Mouse (Mus musculus) forebrain, embryonic 11.5 days (tissue): ENCODE results near the gene Atp1a2. TPM values are rescaled to one million over a fixed set of nuclear protein-coding genes. Genes with fewer than 3 reads are reported as not detected.

ENCODE experiments used
- ATAC-seq: fragments of 200-750 bp; cut with Nextera tagmentation; replicated peaks from 2 replicates; pipeline ENCODE4 v1.8.0; 2017; ENCODE audit warnings: moderate TSS enrichment; ENCODE audit not compliant: low FRiP score
- DNase-seq: peaks from one replicate; pipeline ENCODE4 v3.0.0-alpha.2; 2017; ENCODE audit warnings: low spot score
- H3K27ac ChIP-seq: fragments of 300-500 bp; sonication (generic); 2 replicates; pipeline ENCODE4 v1.5.1; 2014; ENCODE audit warnings: low read depth, low read length
- H3K27me3 ChIP-seq: fragments of 300-500 bp; sonication (generic); 2 replicates; pipeline ENCODE4 v1.6.1; 2014; ENCODE audit warnings: mild to moderate bottlenecking, low read length, mixed read lengths; ENCODE audit not compliant: control insufficient read depth, insufficient read depth
- H3K36me3 ChIP-seq: fragments of 300-500 bp; sonication (generic); 2 replicates; pipeline ENCODE4 v1.6.1; 2014; ENCODE audit warnings: mild to moderate bottlenecking, low read length, moderate library complexity, mixed read lengths; ENCODE audit not compliant: control insufficient read depth, insufficient read depth
- H3K4me1 ChIP-seq: fragments of 300-500 bp; sonication (generic); replicated peaks from 2 replicates; pipeline ENCODE4 v1.6.1; 2014; ENCODE audit warnings: low read length, mixed read lengths; ENCODE audit not compliant: control insufficient read depth, insufficient read depth
- H3K4me2 ChIP-seq: fragments of 300-500 bp; sonication (generic); 2 replicates; pipeline ENCODE4 v1.6.1; 2014; ENCODE audit warnings: low read depth, mild to moderate bottlenecking, low read length, moderate library complexity, mixed read lengths; ENCODE audit not compliant: severe bottlenecking
- H3K4me3 ChIP-seq: fragments of 300-500 bp; sonication (generic); 2 replicates; pipeline ENCODE4 v1.5.1; 2014; ENCODE audit warnings: low read depth, low read length
- H3K9ac ChIP-seq: fragments of 300-500 bp; sonication (generic); 2 replicates; pipeline ENCODE4 v1.6.1; 2014; ENCODE audit warnings: low read length
- H3K9me3 ChIP-seq: fragments of 300-500 bp; sonication (generic); 2 replicates; pipeline ENCODE4 v1.6.1; 2016; ENCODE audit warnings: low read length, mixed read lengths; ENCODE audit not compliant: control insufficient read depth
- WGBS: fragments of 180-500 bp; shearing (Covaris S2); extraction: QIAGEN DNeasy Blood & Tissue Kit; methylation state at CpG from one replicate; pipeline ENCODE4 v1.1.7; 2014; 5-methylcytosine and 5-hydroxymethylcytosine counted together
- polyA plus RNA-seq: library from polyadenylated mRNA; unstranded; fragments of >200 nt; fragmentation: Nextera tagmentation; extraction: Ambion mirVana; gene quantifications from 2 replicates; pipeline ENCODE4 v1.2.1, GENCODE M21; 2014

Atp1a2 gene
- polyA plus RNA-seq, 1 experiment from 2014 or later, result 1.5 TPM

- peak overlapping the region; percentile 78 for H3K9ac ChIP-seq
- 19% methylated on average over 16 of the region's 16 CpGs for WGBS
- no peaks in the 10 kb centered on the region for H3K27me3 ChIP-seq
- no peak overlapping the region for H3K27ac ChIP-seq
- no peak for DNase-seq
- H3K4me1 ChIP-seq, result peaks cover 25% of the 10 kb centered on the region; the same call in 1 of the 2 replicates
- no peaks in the 10 kb centered on the region for H3K9me3 ChIP-seq
- ATAC-seq, result no peak
- peak overlapping the region; percentile 81 for H3K4me2 ChIP-seq
- peak overlapping the region; percentile 74 for H3K4me3 ChIP-seq
- H3K36me3 ChIP-seq, result peaks cover 1% of the 10 kb centered on the region; the same call in 1 of the 2 replicates
Observed at GRCm38 (mm10) chr1:172312768-172313561, 15.1 kb upstream of the Atp1a2 start.

DNA sequence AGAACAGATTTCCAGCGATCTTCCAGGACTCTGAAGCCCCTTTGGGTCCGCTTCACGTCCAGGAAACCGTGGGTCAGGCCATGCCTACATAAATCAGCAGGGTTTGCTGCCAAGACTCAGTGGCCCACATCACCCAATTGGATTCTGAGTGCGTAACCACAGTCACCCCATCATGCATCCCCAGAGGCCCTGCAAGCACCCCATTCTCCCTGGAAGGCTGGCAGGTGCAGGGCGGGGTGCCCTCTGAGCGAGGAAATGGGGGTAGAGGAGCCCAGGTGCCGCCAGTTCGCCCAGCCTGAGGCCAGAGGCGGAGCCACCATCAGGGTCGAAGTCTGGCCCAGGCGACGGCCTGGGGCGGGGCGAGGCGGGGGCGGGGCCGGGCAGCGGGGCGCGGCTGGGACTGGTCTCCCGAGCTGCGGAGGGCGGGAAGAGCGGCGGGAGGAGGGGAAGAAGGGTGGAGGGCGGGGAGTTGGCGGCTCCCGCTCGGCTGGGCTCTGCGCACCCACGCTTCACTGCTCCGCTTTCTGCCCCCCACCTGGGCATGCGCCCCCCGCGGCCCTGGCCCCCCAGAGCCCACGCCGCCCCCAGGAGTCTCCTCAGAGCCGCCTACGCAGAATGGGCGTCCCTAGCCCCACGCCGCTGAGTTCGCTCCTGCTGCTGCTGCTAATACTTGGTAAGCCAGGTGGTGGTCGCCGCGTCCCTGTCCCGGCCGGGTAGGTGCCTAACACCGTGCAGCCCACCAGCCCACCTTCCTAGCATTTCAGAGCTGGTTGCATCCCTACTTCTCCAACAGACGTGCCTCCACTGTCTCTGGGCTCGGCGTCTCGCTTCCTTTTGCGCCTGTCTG lies 14.3 kb upstream of the Atp1a2 start:
- H3K4me2 ChIP-seq, result peak overlapping the region; percentile 81
- H3K4me3 ChIP-seq, result peak overlapping the region; percentile 74
- WGBS, result under 1% methylated on average over 50 of the region's 55 CpGs
- DNase-seq, result peak; percentile 96
- H3K9me3 ChIP-seq, result no peaks in the 10 kb centered on the region
- peak; percentile 74 for ATAC-seq
- H3K4me1 ChIP-seq, result peaks cover 21% of the 10 kb centered on the region; the same call in 1 of the 2 replicates
- H3K9ac ChIP-seq, result peak overlapping the region; percentile 78
- peak overlapping the region; percentile 37; the same call in 1 of the 2 replicates for H3K27ac ChIP-seq
- no peaks in the 10 kb centered on the region for H3K27me3 ChIP-seq
- H3K36me3 ChIP-seq, result no peaks in the 10 kb centered on the region

DNA sequence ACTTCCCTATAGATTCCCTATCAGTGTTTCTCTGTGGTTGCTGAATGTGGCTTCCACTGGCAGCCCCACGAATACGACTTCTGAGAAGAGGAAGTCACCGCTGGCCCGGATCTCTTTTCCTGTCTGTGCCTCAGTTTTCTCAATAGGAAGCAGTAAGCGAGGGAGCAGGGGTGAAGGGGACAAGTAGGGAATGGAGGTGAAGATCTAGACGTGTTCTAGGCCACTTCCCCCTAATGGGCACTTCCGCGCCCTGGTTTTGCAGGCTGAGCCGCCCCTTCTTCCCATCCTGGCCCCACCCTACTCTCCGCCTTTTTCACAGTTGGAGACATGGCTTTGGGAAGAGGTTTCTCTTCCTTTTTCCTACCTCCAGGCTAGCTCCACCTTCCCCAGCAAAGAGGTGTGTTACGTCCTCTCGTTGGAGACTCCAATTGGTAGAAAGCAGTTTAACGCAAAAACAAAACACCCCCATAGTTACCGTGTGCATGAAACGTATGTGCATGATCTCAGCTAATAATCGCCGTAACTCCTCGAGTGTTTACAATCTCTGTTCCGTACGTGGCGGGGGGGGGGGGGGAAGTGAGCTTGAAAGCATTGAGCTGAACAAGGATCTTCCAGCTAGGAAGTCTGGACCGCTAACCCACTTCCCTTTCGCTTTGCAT lies 13.5 kb upstream of the Atp1a2 start:
- Histone ChIP-seq H3K9me3 (no peaks in the 10 kb centered on the region), H3K27ac (peak overlapping the region; percentile 37; the same call in 1 of the 2 replicates), H3K4me1 (peaks cover 20% of the 10 kb centered on the region; the same call in 1 of the 2 replicates), H3K9ac (peak overlapping the region; percentile 78), H3K4me3 (peak overlapping the region; percentile 74), H3K36me3 (no peaks in the 10 kb centered on the region), H3K27me3 (no peaks in the 10 kb centered on the region), H3K4me2 (peak overlapping the region; percentile 81)
- WGBS, result 8% methylated on average over 23 of the region's 23 CpGs
- ATAC-seq, result no peak
- peak; percentile 60 for DNase-seq

GRCm38 (mm10) chr1:172309699-172310398 lies 12.0 kb upstream of the Atp1a2 start:
- ATAC-seq (peak; percentile 79), DNase-seq (peak; percentile 97)
- WGBS, result 4% methylated on average over 14 of the region's 14 CpGs
- H3K36me3 ChIP-seq, result no peaks in the 10 kb centered on the region
- peak overlapping the region; percentile 62 for H3K9ac ChIP-seq
- peak overlapping the region; percentile 63; the same call in 1 of the 2 replicates for H3K27ac ChIP-seq
- H3K4me1 ChIP-seq, result peaks cover 16% of the 10 kb centered on the region; the same call in 1 of the 2 replicates
- no peaks in the 10 kb centered on the region for H3K9me3 ChIP-seq
- peak overlapping the region; percentile 57 for H3K4me2 ChIP-seq
- no peaks in the 10 kb centered on the region for H3K27me3 ChIP-seq
- 0 out of 2 replicates have a peak overlapping the region, but pooled peaks have one; percentile 13 for H3K4me3 ChIP-seq

GRCm38 (mm10) chr1:172308409-172308808 lies 10.5 kb upstream of the Atp1a2 start:
- H3K27me3 ChIP-seq, result no peaks in the 10 kb centered on the region
- H3K9ac ChIP-seq, result no peak overlapping the region
- no peaks in the 10 kb centered on the region for H3K9me3 ChIP-seq
- no peaks in the 10 kb centered on the region for H3K36me3 ChIP-seq
- H3K4me1 ChIP-seq, result peaks cover 16% of the 10 kb centered on the region; the same call in 1 of the 2 replicates
- no peak overlapping the region for H3K4me3 ChIP-seq
- ATAC-seq (no peak), DNase-seq (no peak)
- H3K4me2 ChIP-seq, result no peak overlapping the region
- 88% methylated on average over 1 of the region's 1 CpGs for WGBS
- peak overlapping the region; percentile 10; the same call in 1 of the 2 replicates for H3K27ac ChIP-seq

DNA sequence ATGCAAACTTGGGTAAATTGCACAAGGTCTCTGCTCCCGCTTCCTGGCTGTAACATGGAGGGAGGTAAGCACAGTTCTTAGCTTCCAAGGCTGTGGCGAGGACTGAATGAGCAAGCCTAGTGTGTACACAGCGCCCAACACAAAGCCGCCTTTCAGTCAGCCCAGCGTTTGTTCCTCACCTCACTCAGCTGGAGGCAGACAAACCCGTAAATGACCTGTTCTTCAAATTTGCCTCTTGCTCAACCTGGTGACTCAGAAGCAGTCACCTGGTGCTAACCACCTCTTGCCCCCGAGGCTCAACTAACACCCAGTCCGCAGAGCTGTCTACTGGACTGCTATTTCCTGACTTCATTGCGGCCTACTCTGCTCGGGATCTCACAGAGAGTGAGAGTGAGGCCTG lies 10.1 kb upstream of the Atp1a2 start:
- H3K9me3 ChIP-seq, result no peaks in the 10 kb centered on the region
- H3K4me3 ChIP-seq, result no peak overlapping the region
- no peak overlapping the region for H3K4me2 ChIP-seq
- H3K9ac ChIP-seq, result peak overlapping the region; percentile 23; the same call in 1 of the 2 replicates
- ATAC-seq, result no peak
- peak overlapping the region; percentile 10 for H3K27ac ChIP-seq
- 52% methylated on average over 10 of the region's 10 CpGs for WGBS
- H3K4me1 ChIP-seq, result peaks cover 13% of the 10 kb centered on the region; the same call in 1 of the 2 replicates
- no peaks in the 10 kb centered on the region for H3K27me3 ChIP-seq
- no peak for DNase-seq
- H3K36me3 ChIP-seq, result no peaks in the 10 kb centered on the region

DNA sequence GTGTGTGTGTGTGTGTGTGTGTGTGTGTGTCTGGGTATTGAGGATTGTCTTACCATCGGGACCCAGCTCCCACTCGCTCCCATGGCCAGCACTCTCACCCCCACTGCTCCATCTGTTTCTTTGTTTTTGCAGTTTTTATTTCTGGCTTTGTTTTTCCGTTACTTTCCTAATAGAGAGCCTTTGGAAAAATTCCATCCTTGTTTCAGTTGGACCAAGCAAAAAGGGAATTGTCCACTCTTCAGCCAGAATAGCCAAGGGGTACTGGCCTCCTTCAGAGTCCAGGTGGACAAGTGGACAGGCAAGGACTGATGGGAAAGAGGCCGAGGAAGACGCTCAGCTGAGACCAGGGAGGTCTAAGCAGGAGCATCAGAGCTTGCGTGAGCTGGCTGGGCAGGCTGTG lies 9.0 kb upstream of the Atp1a2 start:
- Histone ChIP-seq H3K27me3 (no peaks in the 10 kb centered on the region), H3K4me3 (no peak overlapping the region), H3K9me3 (no peaks in the 10 kb centered on the region), H3K9ac (no peak overlapping the region), H3K36me3 (no peaks in the 10 kb centered on the region), H3K4me2 (no peak overlapping the region), H3K4me1 (peaks cover 15% of the 10 kb centered on the region; the same call in 1 of the 2 replicates), H3K27ac (no peak overlapping the region)
- ATAC-seq (no peak), DNase-seq (no peak)
- WGBS, result 82% methylated on average over 6 of the region's 6 CpGs
